13 mouse cellular contexts compared by ENCODE assay signal in genomic region chr3:67732858-67733257, GRCm38 (mm10).
"Had no signal": no experiment of that assay in that cellular context is flagged by ENCODE, and none has a peak within 500 bp of the region (broad histone marks: within the 10 kb centered on the region; RNA-seq: fewer than 3 reads in every experiment).

No protein-coding gene starts in this region.

- H3K9me3 ChIP-seq: limb, embryonic 12.5 days; liver, embryonic 13.5 days; midbrain, embryonic 10.5 days; midbrain, embryonic 15.5 days; neural tube, embryonic 13.5 days had no signal

- H3K9ac ChIP-seq: limb, embryonic 12.5 days; liver, embryonic 13.5 days; liver, postnatal 0 days; midbrain, embryonic 15.5 days; neural tube, embryonic 13.5 days had no signal

- DNase-seq: kidney, postnatal 25 days; liver; liver, embryonic 13.5 days; liver, postnatal 0 days; lung, postnatal 36 days; retina, postnatal 1 day; right cerebral cortex, postnatal 14 days; thymus, postnatal 36 days had no signal

- H3K27ac ChIP-seq: limb, embryonic 12.5 days; liver, embryonic 13.5 days; midbrain, embryonic 10.5 days; midbrain, embryonic 15.5 days; neural tube, embryonic 13.5 days had no signal

- H3K4me2 ChIP-seq: limb, embryonic 12.5 days; liver, embryonic 13.5 days; midbrain, embryonic 15.5 days; neural tube, embryonic 13.5 days had no signal

- H3K27me3 ChIP-seq: limb, embryonic 12.5 days; liver, embryonic 13.5 days; midbrain, embryonic 15.5 days; neural tube, embryonic 13.5 days had no signal

- ATAC-seq: intestine, postnatal 0 days; liver, postnatal 0 days; midbrain, embryonic 15.5 days had no signal

- H3K36me3 ChIP-seq: limb, embryonic 12.5 days; liver, embryonic 13.5 days; midbrain, embryonic 10.5 days; midbrain, embryonic 15.5 days; neural tube, embryonic 13.5 days had no signal

- H3K4me3 ChIP-seq: limb, embryonic 12.5 days; liver, embryonic 13.5 days; midbrain, embryonic 10.5 days; midbrain, embryonic 15.5 days; neural tube, embryonic 13.5 days had no signal

- H3K4me1 ChIP-seq: limb, embryonic 12.5 days; liver, embryonic 13.5 days; midbrain, embryonic 10.5 days; midbrain, embryonic 15.5 days; neural tube, embryonic 13.5 days had no signal
